Mouse (Mus musculus): Measurements from ENCODE around the gene Mid1.
"Not testable (repeated sequence)": the region's sequence is repeated elsewhere in the genome, so short reads cannot be mapped to it uniquely, and the experiment has no call there.

The Mid1 gene

DNA sequence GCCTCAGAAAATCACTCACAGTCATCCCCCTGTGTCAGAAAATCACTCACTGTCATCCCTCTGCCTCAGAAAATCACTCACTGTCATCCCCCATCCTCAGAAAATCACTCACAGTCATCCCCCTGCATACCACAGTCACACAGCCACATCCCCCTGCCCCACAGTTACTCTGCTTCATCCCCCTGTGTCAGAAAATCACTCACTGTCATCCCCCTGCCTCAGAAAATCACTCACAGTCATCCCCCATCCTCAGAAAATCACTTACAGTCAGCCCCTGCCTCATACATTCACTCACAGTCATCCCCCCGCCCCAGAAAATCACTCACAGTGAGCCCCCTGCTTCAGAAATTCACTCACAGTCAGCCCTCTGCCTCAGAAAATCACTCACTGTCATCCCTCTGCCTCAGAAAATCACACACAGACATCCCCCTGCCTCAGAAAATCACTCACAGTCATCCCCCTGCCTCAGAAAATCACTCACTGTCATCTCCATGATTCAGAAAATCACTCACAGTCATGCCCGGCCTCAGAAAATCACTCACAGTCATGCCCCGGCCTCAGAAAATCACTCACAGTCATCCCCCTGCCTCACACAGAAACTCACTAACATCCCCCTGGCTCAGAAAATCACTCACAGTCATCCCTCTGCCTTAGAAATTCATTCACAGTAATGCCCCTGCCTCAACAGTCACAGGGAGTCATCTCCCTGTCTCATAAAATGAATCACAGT, 315.1 kb downstream of the Mid1 start:
- CTCF ChIA-PET = not testable (repeated sequence)

GRCm38 (mm10) chrX:170000642-170001387, 315.8 kb downstream of the Mid1 start:
- CTCF ChIA-PET = not testable (repeated sequence)

GRCm38 (mm10) chrX:170001388-170001695, 316.3 kb downstream of the Mid1 start:
- CTCF ChIA-PET = not testable (repeated sequence)

DNA sequence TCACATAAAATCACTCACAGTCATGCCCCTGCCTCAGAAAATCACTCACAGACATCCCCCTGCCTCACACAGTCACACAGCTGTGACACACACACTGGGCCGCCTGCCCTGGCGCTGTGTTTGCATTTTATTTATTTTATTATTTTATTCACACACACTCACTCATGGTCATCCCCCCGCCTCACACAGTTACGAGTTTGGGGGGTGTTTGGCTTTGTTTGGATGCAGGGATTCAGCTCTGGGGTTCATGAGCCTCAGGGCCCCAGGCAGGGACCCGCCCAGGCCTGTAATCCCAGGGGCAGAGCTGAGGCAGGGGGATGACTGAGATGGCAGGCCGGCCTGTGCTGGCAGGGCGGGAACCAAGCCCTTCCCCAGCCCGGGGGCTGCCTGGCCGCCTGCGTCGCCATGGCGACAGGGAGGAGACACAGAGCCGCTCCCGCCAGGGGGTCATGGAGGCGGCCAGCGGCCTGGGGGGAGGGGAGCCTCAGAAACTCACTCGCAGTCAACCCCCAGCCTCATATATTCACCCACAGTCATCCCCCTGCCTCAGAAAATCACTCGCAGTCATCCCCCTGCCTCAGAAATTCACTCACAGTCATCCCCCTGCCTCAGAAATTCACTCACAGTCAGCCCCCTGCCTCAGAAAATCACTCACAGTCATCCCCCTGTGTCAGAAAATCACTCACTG, 317.7 kb downstream of the Mid1 start:
- CTCF ChIA-PET = not testable (repeated sequence)

DNA sequence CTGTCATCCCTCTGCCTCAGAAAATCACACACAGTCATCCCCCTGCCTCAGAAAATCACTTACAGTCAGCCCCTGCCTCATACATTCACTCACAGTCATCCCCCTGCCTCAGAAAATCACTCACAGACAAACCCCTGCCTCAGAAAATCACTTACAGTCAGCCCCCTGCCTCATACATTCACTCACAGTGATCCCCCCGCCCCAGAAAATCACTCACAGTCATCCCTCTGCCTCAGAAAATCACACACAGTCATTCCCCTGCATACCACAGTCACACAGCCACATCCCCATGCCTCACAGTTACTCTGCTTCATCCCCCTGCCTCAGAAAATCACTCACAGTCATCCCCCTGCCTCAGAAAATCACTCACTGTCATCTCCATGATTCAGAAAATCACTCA, 318.5 kb downstream of the Mid1 start:
- CTCF ChIA-PET = not testable (repeated sequence)

DNA sequence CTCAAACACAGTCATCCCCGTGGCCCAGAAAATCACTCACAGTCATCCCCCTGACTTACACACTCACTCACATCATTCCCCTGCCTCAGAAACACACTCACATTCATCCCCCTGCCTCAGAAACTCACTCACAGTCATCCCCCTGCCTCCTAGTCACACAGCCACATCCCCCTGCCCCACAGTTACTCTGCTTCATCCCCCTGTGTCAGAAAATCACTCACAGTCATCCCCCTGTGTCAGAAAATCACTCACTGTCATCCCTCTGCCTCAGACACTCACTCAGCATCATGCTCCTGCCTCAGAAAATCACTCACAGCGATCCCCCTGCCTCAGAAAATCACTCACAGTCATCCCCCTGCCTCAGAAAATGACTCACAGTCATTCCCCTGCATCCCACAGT, 319.2 kb downstream of the Mid1 start:
- CTCF ChIA-PET = not testable (repeated sequence)

DNA sequence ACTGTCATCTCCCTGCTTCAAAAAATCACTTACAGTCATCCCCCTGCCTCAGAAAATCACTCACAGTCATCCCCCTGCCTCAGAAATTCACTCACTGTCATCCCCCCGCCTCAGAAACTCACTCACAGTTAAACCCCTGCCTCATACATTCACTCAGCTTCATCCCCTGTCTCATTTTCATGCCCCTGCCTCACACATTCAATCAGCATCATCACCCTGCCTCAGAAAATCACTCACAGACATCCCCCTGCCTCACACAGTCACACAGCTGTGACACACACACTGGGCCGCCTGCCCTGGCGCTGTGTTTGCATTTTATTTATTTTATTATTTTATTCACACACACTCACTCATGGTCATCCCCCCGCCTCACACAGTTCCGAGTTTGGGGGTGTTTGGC, 319.8 kb downstream of the Mid1 start:
- CTCF ChIA-PET = interaction anchor here (0.6 kb wide), 1 partner anchor 206 kb away, joined by 13 read pairs; no protein-coding TSS in a partner anchor

GRCm38 (mm10) chrX:170005194-170005593, 320.2 kb downstream of the Mid1 start:
- CTCF ChIA-PET = interaction anchor here (0.6 kb wide), 1 partner anchor 206 kb away, joined by 13 read pairs; no protein-coding TSS in a partner anchor

DNA sequence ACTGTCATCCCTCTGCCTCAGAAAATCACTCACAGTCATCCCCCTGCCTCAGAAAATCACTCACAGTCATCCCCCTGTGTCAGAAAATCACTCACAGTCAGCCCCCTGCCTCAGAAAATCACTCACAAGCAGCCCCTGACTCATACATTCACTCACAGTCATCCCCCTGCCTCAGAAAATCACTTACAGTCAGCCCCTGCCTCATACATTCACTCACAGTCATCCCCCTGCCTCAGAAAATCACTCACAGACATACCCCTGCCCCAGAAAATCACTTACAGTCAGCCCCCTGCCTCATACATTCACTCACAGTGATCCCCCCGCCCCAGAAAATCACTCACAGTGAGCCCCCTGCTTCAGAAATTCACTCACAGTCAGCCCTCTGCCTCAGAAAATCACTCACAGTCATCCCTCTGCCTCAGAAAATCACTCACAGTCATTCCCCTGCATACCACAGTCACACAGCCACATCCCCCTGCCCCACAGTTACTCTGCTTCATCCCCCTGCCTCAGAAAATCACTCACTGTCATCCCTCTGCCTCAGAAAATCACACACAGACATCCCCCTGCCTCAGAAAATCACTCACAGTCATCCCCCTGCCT, 320.8 kb downstream of the Mid1 start:
- CTCF ChIA-PET = not testable (repeated sequence)

DNA sequence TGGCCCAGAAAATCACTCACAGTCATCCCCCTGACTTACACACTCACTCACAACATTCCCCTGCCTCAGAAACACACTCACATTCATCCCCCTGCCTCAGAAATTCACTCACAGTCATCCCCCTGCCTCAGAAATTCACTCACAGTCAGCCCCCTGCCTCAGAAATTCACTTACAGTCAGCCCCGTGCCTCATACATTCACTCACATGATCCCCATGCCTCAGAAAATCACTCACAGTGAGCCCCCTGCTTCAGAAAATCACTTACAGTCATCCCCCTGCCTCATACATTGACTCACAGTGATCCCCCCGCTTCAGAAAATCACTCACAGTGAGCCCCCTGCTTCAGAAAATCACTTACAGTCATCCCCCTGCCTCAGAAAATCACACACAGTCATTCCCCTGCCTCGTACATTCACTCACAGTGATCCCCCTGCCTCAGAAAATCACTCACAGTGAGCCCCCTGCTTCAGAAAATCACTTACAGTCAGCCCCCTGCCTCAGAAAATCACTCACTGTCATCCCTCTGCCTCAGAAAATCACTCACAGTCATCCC, 321.8 kb downstream of the Mid1 start:
- CTCF ChIA-PET = not testable (repeated sequence)

DNA sequence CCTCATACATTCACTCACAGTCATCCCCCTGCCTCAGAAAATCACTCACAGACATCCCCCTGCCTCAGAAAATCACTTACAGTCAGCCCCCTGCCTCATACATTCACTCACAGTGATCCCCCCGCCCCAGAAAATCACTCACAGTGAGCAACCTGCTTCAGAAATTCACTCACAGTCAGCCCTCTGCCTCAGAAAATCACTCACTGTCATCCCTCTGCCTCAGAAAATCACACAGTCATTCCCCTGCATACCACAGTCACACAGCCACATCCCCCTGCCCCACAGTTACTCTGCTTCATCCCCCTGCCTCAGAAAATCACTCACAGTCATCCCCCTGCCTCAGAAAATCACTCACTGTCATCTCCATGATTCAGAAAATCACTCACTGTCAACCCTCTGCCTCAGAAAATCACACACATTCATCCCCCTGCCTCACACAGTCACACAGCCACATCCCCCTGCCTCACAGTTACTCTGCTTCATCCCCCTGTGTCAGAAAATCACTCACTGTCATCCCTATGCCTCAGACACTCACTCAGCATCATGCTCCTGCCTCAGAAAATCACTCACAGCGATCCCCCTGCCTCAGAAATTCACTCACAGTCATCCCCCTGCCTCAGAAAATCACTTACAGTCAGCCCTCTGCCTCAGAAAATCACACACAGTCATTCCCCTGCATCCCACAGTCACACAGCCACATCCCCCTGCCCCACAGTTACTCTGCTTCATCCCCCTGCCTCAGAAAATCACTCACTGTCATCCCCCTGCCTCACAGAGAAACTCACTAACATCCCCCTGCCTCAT, 322.6 kb downstream of the Mid1 start:
- CTCF ChIA-PET = not testable (repeated sequence)

DNA sequence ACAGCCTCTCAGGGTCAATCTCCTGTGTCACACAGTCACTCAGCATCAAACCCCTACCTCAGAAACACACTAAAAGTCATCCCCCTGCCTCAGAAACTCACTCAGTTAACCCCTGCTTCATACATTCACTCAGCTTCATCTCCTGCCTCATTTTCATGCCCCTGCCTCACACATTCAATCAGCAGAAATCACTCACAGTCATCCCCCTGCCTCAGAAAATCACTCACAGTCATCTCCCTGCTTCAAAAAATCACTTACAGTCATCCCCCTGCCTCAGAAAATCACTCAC, 323.1 kb downstream of the Mid1 start:
- CTCF ChIA-PET = not testable (repeated sequence)

- CTCF ChIA-PET = not testable (repeated sequence)
Observed at GRCm38 (mm10) chrX:170008584-170008983, 323.6 kb downstream of the Mid1 start.

- CTCF ChIA-PET = not testable (repeated sequence)
Observed at GRCm38 (mm10) chrX:170009016-170009750, 324.2 kb downstream of the Mid1 start, which contains the start of gene Gm21887. TSS of gene Gm21887 (plus strand) at chrX:170009659.

DNA sequence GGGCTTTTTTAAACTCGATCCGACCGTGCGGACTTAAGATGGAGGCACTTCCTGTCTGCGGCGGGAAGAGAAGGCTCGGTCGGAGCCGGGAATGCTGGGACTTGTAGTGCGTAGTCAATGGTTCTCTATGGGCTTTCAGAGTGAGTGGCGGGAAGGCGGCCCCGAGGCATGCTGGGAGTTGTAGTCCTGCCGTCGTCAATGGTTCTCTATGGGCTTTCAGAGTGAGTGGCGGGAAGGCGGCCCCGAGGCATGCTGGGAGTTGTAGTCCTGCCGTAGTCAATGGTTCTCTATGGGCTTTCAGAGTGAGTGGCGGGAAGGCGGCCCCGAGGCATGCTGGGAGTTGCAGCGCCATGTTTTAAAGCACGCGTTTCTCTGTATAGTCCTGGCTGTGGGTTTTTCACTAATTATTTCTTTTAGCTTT, 324.8 kb downstream of the Mid1 start:
- CTCF ChIA-PET = not testable (repeated sequence)

DNA sequence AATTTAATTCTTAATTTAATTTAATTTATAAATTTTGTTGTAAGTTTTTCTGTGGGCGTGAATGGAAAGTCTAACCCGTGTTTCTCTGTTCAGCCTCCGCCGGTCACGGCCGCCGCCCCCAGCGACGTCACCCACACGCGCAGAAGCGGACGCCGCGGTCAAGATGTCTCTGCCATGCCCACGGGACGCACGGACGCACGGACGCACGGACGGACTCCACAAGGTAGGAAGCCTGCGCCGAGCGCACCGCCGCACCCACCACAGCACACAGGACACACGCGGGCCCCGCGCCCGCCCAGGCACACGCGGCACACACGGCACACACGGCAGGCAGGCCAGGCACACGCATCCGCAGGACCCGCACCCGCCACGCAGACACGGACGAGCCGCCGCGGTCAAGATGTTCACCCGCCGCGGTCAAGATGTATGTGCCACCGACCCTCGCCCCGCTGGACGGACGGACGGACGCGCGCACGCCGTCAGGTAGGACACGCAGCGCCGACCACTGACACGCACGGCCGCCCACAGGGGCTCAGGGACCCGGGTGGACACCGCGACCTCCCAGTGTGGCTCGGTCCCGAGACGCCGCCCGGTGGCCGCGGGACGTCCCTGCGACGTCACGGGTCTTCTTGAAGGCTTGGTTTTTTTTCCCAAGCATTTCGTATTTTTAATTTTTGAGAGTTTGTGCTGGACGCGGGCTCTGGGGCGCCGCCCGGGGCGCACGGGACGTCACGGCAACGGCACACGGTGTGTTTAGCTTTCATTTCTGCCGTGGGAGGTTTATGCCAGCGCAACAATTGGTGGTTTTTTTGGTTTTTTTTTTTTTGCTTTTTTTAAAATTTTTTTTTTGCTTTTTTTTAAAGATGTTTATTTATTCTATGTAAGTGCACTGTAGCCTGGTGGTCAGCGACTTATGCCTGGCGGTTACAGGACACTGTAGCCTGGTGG, 325.9 kb downstream of the Mid1 start:
- CTCF ChIA-PET = not testable (repeated sequence)

- CTCF ChIA-PET = not testable (repeated sequence)
Observed at GRCm38 (mm10) chrX:170011529-170011879, 326.5 kb downstream of the Mid1 start.

GRCm38 (mm10) chrX:170013421-170013820, 328.4 kb downstream of the Mid1 start:
- CTCF ChIA-PET = not testable (repeated sequence)

GRCm38 (mm10) chrX:170014038-170014437, 329.0 kb downstream of the Mid1 start:
- CTCF ChIA-PET = not testable (repeated sequence)

GRCm38 (mm10) chrX:170015883-170016282, 330.9 kb downstream of the Mid1 start:
- CTCF ChIA-PET = not testable (repeated sequence)

Data from spleen, embryonic (tissue).